Mouse (Mus musculus): ENCODE results near the gene Jph4.

- TF ChIP-seq EP300 (IDR thresholded peaks at IDR 0.05; ENCODE audit: insufficient read depth, low read depth, low read length) (no peak), CTCF (IDR thresholded peaks at IDR 0.05; ENCODE audit: low read depth, low read length) (peak; percentile 36)
These were observed 15.1 kb downstream of the Jph4 start for GRCm38 (mm10) chr14:55101592-55101991.
